Comparison of ENCODE assay signal across 15 mouse cellular contexts in the genomic region with DNA sequence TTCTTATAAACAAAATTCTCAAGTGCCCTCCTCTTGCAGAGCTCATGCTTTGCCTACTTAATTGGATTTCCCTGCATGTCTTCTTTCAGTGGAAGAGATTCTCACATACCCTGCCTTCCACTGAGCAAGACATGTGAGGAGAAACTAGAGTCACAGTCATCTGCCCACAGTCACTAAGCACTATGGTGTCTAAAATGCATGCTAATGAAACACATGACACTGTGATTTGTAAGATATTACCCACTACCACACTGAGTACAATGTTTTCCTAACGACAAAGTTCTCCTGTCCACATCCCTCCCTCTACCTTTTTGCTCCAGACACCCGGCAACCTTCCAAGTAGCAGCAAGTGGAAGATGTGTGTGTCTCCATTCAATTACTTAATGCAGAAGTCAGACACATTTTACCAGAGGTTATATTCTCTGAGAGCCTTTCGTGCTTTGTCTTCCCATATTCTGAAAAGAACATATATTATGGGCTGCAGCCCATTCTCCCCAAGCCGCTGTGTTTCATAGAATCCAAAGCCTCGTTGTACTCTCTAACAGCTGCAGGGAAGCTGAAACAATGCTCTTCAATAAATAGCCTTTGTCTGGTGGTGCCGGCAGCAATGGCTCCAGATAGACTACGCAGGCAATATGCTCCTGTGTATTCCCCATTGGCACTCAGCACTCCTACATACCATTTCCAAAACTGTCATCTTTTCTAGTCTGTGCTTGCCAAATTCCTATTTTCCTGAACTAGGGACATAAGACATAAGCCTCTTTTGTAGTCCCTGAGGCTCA.
DNase-seq lines count a peak whose midpoint lies in the region; ATAC-seq lines count a peak whose summit lies in the region.
"Had no signal": no experiment of that assay in that cellular context is flagged by ENCODE, and none has a peak within 500 bp of the region (broad histone marks: within the 10 kb centered on the region; RNA-seq: fewer than 3 reads in every experiment).

No protein-coding gene starts in this region.

- H3K9me3 ChIP-seq in forebrain, embryonic 13.5 days (replicated peaks), result no peaks in the 10 kb centered on the region
- no peaks in the 10 kb centered on the region for H3K9me3 ChIP-seq in forebrain, embryonic 12.5 days
- no peaks in the 10 kb centered on the region for H3K9me3 ChIP-seq in forebrain, embryonic 16.5 days (ENCODE audit: control insufficient read depth, low read length)
- H3K9me3 ChIP-seq: G1E; liver, embryonic 12.5 days had no signal

- peaks cover 17% of the 10 kb centered on the region for H3K4me1 ChIP-seq in forebrain, embryonic 13.5 days
- H3K4me1 ChIP-seq in forebrain, embryonic 12.5 days, result peaks cover 10% of the 10 kb centered on the region
- peaks cover 6% of the 10 kb centered on the region for H3K4me1 ChIP-seq in forebrain, embryonic 16.5 days (replicated peaks; ENCODE audit: control insufficient read depth, insufficient read depth, low read length)
- H3K4me1 ChIP-seq: liver, embryonic 12.5 days had no signal

- 31% methylated on average over 7 of the region's 7 CpGs for WGBS in forebrain, embryonic 13.5 days
- WGBS in forebrain, embryonic 12.5 days, result 35% methylated on average over 7 of the region's 7 CpGs
- WGBS in forebrain, embryonic 16.5 days, result 25% methylated on average over 7 of the region's 7 CpGs

- peak; percentile 50 for ATAC-seq in forebrain, embryonic 13.5 days
- no peak for ATAC-seq in forebrain, embryonic 12.5 days (ENCODE audit: low FRiP score)
- ATAC-seq in forebrain, embryonic 16.5 days, result peak; percentile 66
- ATAC-seq: intestine, postnatal 0 days; liver, embryonic 12.5 days had no signal

- DNase-seq in left cerebral cortex, postnatal 25 days (ENCODE audit: low spot score in 2 of 2), result peak; percentile 4 to 43
- DNase-seq in left cerebral cortex, postnatal 10 days (ENCODE audit: extremely low spot score in 1 of 2, low spot score in 2 of 2), result no peak
- DNase-seq in layer of hippocampus, postnatal 36 days, result peak; percentile 11 to 19
- no peak for DNase-seq in kidney, postnatal 10 days
- no peak for DNase-seq in cerebellum, postnatal 36 days
- DNase-seq: B cell, adult 2 months; kidney, postnatal 36 days; lung, postnatal 4 days; right cerebral cortex, postnatal 25 days had no signal

- H3K27ac ChIP-seq in forebrain, embryonic 13.5 days, result no peak overlapping the region
- H3K27ac ChIP-seq in forebrain, embryonic 12.5 days, result no peak overlapping the region
- H3K27ac ChIP-seq in forebrain, embryonic 16.5 days (ENCODE audit: low read length), result no peak overlapping the region
- H3K27ac ChIP-seq: liver, embryonic 12.5 days had no signal

- H3K4me2 ChIP-seq in forebrain, embryonic 13.5 days, result no peak overlapping the region
- H3K4me2 ChIP-seq in forebrain, embryonic 12.5 days, result no peak overlapping the region
- no peak overlapping the region for H3K4me2 ChIP-seq in forebrain, embryonic 16.5 days (ENCODE audit: low read length)
- H3K4me2 ChIP-seq: liver, embryonic 12.5 days had no signal

- intact Hi-C loops in left cerebral cortex, postnatal 25 days (cut with DNase I), result no loop called here
- intact Hi-C loops in left cerebral cortex, postnatal 10 days (cut with DNase I), result no loop called here

- H3K4me3 ChIP-seq in forebrain, embryonic 13.5 days, result no peak overlapping the region
- H3K4me3 ChIP-seq in forebrain, embryonic 12.5 days (replicated peaks), result no peak overlapping the region
- H3K4me3 ChIP-seq in forebrain, embryonic 16.5 days (replicated peaks; ENCODE audit: low read length), result no peak overlapping the region
- H3K4me3 ChIP-seq: liver, embryonic 12.5 days had no signal

- H3K27me3 ChIP-seq in forebrain, embryonic 13.5 days, result no peaks in the 10 kb centered on the region
- H3K27me3 ChIP-seq in forebrain, embryonic 12.5 days, result no peaks in the 10 kb centered on the region
- no peaks in the 10 kb centered on the region for H3K27me3 ChIP-seq in forebrain, embryonic 16.5 days (replicated peaks; ENCODE audit: control insufficient read depth, insufficient read depth, low read length)
- H3K27me3 ChIP-seq: liver, embryonic 12.5 days had no signal

- no peak overlapping the region for H3K9ac ChIP-seq in forebrain, embryonic 13.5 days
- no peak overlapping the region for H3K9ac ChIP-seq in forebrain, embryonic 12.5 days
- H3K9ac ChIP-seq in forebrain, embryonic 16.5 days (replicated peaks; ENCODE audit: low read depth, low read length), result no peak overlapping the region
- H3K9ac ChIP-seq: liver, embryonic 12.5 days had no signal

- no peaks in the 10 kb centered on the region for H3K36me3 ChIP-seq in forebrain, embryonic 13.5 days (ENCODE audit: poor library complexity, severe bottlenecking)
- no peaks in the 10 kb centered on the region for H3K36me3 ChIP-seq in forebrain, embryonic 12.5 days (replicated peaks)
- no peaks in the 10 kb centered on the region for H3K36me3 ChIP-seq in forebrain, embryonic 16.5 days (ENCODE audit: control insufficient read depth, insufficient read depth)
- H3K36me3 ChIP-seq: G1E; liver, embryonic 12.5 days had no signal

Comparison
In these comparisons a context has a peak if more than half of its experiments do, and no peak if none do; other contexts are left out.
1. DNase-seq: peak in left cerebral cortex, postnatal 25 days (2 of 2) and layer of hippocampus, postnatal 36 days (2 of 2); none in left cerebral cortex, postnatal 10 days (0 of 2), kidney, postnatal 10 days (single experiment) and cerebellum, postnatal 36 days (0 of 2).